Mouse (Mus musculus): ENCODE data around the gene Dusp12. TPM values are rescaled to one million over a fixed set of nuclear protein-coding genes. Genes with fewer than 3 reads are reported as not detected.
A peak's percentile ranks its signal among the peaks of the same experiment; 100 is the strongest.

Dusp12 gene
- 10 to 100 TPM; 17.1 to 23.1 (median 19.1) TPM for total RNA-seq (2022)

DNA sequence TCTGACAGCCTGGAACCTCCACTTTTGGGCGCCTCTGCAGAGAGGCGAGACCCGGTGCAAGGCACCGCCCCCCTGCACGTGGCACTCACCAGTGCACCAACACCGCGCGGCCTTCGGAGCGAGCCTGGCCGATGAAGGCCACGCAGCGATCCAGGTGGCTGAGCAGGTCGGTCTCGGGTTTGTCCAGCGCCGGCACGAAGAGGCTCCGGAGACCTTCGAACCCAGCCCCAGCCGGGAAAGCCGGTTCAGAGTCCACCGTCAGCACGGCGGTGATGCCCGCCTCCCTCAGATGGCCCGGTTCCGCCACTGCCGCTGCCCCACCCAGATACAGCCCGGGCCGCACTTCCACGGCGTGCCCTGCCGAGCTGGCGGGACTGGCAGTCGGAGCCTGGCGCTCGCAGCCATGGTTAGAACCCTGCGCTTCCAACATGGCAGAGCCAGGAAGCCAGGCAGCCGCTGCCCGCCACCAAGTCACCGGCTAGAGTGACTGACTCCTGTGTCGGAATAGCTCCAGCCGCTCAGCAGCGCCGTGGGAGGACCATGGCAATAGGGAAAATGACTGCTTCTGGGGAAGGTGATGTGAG, at the start of gene Dusp12, which contains the start of gene Gm26620:
Gene Dusp12, minus strand, starts transcription at position 563 of the 584 bp plus-strand sequence.
Gene Gm26620, plus strand, starts transcription at position 88 of the 584 bp plus-strand sequence.
- DNase-seq (ENCODE audit: low spot score in 2 of 2): peak; percentile 67 to 88

DNA sequence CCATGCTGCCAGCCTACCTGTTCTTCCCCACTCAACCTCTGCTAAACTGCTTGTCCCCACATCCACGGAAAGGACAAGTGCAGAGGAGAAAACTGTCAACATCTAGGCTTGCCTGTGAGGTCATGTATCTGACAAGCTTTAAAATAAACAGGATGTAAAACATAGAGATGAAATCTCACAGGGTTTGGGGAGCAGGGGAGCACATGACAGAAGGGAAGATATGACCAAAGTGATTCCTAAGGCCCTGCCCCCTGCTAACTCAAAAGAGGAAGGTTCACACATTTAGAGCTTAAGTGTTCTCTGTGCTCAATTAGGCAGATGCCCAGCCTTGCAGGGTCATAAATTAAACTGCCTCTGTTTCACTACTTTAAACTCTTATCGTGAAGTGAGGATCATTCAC, 49.0 kb upstream of the Dusp12 start:
- DNase-seq (ENCODE audit: low spot score in 2 of 2): no peak

DNA sequence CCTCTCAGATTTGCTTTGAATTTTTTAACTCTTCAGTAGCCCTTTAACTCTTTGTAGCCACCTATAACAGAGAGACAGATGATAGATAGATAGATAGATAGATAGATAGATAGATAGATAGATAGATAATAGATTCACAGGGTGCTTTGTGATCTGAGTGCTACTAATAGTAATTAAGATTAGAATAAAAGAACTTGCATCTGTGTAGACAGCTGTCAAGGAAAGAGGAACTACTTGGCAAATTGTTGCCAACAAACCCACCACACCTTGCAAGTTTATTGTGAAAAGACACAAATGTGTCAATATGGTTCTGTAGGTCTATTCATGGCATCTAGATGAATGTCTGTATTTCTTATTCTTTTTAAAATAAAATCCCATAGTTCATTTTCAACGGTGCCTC, 48.6 kb upstream of the Dusp12 start:
- no peak for DNase-seq (ENCODE audit: low spot score in 2 of 2)

DNA sequence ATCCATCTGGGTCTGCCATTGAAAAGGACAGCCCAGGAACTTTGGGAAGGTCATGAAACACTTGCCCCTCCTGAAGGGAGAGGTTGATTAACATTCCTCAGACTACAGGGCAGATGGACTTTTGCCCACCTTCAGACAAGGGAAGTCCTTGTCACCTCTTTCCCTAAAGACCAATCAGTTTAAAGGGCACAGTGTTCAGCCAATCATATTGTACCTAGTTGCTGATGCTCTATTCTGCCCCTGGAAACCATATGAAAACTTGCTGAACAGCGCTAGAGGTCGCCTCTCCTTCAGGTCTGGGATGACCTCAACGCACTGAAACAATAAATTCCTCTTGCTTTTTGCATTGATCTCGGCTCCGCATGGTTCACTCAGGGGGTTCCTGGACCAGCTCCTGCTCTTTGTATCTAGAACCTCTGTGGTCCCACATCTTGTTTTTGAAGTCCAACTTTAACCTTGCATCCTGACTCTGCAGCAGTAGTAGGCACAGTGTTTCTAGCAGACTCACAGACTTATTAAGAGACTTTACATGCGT, 48.1 kb upstream of the Dusp12 start:
- no peak for DNase-seq (ENCODE audit: low spot score in 2 of 2)

DNA sequence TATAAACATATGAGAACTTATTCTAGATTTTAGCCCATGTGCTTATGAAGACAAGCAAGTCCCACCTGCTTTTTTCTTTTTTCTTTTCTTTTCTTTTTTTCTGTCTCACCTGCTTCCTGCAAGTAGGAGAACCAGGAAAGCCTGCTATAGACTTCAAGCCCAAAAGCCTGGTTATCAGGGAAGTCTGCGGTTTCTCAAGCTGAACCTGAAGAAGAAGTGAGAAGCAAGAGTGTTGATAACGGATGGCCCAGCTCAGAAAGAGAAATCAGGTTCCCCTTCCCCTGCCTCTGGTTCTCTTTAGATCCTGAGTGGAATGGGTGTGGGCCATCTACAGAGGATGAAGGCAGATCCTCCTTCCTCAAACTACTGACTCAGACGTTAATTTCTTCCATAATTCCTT, 46.7 kb upstream of the Dusp12 start:
- DNase-seq (ENCODE audit: low spot score in 2 of 2): no peak

DNA sequence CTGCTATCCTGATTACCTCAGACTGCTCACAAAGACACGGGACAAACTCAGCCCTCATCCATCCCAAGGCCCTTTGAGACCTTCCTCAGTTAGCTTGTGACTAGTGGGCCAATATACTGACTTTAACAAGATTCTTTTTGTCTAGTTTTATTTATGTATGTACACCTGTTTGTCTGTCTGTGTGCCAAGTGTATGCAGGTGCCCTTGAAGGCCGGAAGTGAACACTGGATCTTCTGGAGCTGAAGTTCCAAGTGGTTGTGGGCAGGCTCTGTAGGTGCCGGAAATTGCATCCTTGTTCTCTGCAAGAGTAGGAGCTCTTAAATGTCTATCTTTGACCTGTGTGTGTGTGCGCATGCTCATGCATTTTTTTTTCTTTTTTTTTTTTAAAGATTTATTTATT, 43.9 kb upstream of the Dusp12 start:
- DNase-seq (ENCODE audit: low spot score in 2 of 2): no peak

DNA sequence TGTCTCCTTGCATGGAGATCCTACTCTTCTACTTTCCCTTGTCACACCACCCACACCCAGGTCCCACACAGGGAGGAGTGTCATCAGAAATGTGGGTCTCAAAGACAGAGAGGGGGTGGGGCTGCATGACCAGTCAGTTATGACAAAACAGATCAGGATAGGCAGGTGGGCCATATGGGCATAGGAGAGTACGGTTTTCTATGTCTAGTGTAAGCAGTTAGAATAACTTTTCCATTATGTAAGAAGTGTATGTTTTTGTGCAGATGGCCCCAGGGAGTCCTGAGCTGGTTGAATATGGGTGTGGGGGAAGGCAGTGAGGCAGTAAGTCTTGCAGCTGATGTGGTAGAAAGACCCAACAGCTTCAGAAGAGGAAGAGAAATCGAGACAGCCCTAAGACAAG, 43.1 kb upstream of the Dusp12 start:
- DNase-seq (ENCODE audit: low spot score in 2 of 2): no peak

DNA sequence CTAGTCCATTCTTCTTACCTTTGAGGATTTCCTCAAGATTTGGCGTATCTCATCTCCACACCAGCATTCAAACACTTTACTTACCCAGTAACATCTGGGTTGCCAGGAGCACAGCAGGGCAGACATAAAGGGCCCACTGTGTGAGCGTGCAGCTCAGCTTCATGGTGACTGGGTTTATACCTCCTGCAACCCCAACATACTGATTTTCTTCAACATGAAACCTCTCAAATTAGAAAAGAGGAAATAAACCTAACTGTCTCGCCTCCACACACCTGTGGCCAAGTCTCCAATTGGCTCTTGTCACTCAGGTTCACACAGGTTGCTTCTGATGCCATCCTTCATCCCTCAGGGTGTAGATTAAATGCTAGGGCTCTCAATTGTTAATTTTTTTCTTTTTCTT, 42.0 kb upstream of the Dusp12 start, which contains the start of gene Fcrla:
Gene Fcrla, minus strand, starts transcription at position 206 of the 400 bp plus-strand sequence.
- DNase-seq (ENCODE audit: low spot score in 2 of 2): no peak

DNA sequence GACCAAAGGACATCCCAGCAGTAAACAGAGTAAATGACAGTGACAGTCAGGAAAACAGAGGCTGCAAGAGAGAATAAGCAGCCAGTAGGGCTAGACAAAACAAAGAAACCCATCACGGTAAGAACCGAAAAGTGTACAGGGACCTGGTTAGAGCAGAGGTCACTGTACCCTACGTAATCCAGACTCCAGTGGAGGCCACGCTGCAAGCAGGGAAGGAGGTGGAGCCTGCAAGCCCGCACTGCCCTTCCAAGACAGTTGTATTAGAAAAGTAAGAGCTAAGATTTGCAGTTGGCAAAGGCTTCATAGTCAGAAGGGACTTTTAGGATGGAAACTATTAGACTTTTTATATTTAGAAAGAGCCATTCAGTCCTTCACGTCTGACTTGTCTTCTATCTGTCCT, 41.6 kb upstream of the Dusp12 start:
- DNase-seq (ENCODE audit: low spot score in 2 of 2): no peak

DNA sequence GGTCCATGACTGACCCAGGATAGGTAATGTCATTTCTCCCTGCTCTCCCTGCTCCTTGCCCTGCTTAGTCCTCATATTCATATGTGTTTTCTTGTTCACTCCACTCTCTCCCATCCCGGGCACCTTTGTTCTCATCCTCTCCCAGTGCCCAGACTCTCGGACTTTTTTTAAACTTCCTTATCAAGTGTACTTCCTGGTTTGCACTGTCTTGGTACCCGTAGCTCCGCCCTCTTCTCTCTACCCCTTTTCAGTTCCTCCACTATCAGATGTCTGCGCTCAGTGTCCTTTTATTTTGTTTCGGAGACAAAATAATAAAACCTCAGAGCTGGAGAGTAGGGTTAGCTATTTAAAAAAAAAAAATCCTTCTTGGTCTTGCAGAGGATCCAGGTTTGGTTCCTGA, 39.1 kb upstream of the Dusp12 start:
- DNase-seq (ENCODE audit: low spot score in 2 of 2): no peak

DNA sequence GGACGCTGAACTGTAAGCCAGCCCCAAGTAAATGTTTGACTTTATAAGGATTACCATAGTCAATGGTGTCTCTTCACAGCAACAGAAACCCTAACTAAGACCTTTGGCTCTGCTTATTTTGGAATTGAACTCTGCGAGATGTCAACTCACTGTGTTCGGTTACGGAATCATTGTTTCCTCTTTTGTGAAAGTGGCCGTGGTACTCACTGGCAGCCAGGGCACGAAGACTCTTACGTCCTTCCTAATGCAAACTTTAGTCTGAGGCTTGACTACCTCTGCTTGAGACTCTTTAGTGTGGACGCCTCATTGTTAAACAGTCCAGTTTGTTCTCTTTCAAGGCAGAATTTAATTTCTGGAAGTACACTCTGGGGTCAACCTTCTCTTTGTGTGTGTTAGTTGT, 34.0 kb upstream of the Dusp12 start:
- DNase-seq (ENCODE audit: low spot score in 2 of 2): no peak

DNA sequence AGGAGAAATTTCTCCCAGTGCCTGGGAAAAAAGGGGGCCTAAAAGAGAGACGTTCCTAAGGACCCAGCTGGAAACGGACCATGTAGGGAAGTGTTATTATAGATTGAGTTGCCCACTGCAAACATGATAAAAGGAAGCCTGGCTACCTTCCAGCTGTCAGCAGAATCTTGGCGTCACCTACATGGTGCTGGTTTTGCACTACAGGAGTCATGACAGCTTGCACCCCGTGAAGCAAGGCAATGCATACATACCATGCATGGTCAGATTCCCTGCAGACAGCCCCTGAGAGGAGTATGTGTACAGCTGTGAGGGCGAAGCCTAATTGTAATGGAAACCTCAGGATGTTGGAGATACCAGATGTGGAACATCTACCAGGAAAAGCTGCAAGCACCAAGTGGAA, 30.3 kb upstream of the Dusp12 start:
- no peak for DNase-seq (ENCODE audit: low spot score in 2 of 2)

DNA sequence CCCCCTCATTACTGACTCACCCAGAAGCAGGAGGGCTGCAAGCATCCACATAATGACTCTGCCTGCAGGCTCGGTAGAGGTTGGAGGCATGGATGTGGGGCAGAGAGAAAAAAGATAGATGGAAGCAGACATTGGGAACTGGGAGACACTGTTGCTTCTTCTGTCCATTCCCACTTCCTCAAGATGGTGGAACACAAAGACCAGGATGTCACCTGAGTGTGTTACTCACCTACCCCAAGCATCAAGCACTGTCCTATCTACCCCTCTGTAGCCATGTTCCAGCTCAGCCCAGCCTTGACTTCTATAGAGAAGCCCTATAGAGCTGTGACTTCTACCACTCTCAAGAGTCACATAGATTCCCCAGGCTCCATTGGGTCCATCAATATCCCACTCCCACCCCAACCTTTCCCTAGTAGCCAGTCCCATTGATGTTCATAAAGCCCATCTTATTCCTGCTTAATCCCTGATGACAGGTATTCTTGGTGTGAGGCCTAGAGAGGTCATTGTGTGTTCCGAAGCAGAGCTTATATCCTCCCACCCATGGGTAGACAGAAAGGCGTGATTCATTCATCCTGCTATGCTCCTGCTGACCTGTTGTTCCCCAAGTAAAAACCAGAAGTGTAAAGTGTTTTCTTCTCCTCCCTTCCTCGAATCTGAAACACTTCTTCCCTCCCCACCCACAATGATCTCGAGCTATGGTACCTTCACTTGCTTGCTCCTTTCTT, 27.7 kb upstream of the Dusp12 start, which contains the start of gene Fcrlb:
Gene Fcrlb, minus strand, starts transcription at position 51 of the 725 bp plus-strand sequence.
- DNase-seq (ENCODE audit: low spot score in 2 of 2): no peak

DNA sequence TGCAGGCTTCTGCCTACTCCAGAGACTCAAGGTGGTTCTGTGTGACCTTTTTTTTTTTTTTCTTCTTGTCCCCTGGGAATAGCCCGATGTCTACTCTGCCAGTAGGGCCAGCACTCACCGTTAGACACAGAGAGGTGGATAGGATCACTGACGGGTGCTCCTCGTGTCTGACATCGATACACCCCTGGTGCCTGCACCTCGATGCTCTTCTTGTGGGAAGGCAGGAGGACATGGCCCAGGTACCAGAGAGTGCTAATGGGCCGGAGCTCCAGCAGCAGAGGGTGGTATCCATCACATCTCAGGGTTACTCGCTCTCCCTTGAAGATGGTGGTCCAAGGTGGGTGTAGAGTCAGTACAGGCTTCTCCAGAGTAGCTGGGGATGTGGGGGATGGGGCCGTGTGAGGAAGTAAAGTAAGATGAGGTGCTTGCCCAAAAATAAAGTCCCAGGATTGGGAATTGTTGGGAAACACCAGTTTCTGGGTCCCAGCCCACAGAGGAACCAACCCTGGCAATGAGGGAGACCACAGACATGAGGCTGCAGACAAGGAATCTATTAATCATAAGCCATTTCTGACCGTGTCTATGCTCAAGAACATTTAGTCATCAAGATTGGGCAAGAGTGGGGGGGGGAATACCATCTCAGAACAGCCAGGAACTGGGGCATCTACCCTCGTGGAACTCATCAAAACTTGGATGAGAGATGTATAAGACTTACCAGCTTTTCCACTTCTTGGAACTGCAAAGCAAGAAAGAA, 26.7 kb upstream of the Dusp12 start:
- no peak for DNase-seq (ENCODE audit: low spot score in 2 of 2)

DNA sequence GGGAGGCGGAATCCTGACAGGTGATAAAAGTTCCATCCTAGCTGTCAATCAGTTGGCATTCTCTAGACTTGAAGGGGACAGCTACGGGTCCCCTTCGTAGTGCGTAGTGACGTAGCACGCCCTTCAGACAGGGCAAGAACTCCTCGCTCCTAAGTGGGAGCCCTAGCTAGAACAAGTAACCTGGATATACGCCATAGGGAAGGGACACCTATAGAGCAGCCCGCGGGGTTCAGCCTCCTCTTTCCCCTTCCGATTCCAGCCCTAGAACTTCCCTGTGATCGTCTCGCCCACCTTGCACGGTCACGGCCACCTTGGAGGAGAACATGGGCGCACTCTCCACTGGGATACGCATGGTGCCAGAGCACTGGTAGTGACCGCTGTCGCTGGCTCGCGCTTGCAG, 23.0 kb upstream of the Dusp12 start:
- DNase-seq (ENCODE audit: low spot score in 2 of 2): no peak

DNA sequence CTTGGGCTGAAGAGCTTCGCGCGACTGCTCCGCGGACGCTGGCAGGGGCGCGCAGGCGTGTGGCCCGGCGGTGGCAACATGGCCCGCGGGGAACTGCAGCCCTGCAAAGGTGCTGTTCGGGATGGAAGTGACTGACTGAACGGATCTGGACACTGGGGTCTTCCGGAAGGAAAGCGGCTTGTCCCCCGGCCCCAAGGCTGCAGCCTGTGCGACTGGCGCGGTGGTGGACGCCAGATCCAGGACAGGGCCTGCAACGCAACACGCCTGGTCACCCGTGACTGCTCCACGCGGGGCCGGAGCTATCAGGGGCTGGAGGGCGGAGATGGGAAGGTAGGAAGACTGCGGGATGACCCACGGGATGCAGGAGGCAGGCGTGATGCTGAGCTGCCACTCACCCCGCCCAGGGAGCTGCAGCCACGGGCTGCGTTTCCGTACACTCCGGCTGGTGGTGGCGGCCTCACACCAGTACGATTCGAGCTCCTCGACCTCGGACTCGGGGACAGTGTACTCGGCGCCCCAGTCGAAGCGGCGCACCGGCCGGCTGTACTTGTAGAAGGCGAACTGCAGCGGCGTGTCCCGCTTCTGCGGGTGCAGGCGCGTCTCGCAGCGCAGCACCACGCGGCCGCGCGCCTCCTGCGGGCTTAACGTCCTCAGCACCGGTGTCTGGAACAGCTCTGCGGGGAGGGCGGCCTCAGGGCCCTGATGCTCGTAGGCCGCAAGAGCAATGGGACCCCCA, 22.3 kb upstream of the Dusp12 start:
- peak; percentile 24 to 26 for DNase-seq (ENCODE audit: low spot score in 2 of 2)

DNA sequence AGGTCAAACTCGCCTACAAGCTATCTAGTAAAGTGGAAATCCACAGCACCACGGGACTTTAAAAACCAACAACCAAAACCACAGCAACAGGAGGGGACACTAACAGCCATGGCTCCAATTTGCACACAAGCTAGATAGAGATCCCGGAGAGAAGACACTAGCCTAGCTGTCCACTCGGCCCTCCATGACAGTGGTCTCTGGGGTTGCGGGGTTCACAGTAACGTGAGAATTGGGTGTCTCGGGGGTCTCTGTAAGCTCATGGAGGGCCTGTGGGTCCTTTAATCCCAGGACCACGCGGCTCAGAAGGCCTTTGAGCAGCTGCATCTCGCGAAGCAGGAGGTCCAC, 21.7 kb upstream of the Dusp12 start:
- no peak for DNase-seq (ENCODE audit: low spot score in 2 of 2)

DNA sequence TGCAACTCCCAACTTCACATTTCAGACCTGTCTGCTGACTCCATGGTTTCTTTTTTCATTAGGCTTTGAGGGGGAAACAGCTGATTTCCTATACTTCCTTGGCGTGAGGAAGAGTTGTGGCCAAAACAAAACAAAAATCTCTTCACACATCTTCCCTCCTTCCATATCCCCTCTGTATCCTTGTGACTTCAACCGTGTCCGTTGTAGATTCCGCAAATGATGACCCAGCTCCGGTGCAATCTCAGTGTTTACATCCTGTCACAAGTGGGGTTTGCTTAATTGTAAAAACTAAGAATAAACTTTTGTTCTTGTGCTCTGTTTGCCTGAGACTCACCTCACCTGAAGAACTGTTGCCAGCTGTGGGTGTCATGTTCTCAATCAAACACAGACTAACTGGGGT, 18.1 kb upstream of the Dusp12 start:
- DNase-seq (ENCODE audit: low spot score in 2 of 2): no peak

DNA sequence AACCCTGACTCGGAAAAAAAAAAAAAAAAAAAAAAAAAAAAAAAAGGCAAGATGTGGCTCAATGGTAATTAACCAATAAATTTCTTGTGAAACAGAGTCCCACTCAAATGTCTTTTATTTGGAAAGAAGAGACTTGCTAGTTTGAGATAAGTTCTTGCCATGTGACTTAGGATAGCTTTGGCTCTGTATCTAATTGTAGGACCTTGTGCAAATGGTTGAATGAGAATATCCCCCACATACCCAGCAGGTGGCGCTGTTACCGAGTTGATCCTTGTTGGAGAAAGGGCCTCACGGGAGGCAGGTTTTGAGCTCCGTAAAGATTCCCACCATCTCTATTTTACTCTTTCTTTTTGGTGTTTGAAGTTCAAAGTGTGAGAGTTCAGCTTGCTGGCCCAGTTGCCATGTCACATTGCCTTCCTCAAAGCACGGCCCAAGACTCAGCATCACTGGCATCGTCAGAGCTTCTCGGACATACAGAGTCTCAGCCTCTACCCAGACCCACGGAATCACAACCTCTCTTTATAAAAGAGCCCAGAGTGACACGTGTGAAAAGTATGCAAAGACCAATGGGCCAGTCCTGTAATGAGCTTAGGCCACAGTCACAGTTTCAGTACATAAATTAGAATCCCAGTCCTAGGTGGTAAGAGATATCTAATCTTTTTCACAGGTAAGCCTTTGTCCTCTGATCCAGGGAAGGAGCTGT, 16.3 kb upstream of the Dusp12 start:
- peak; percentile 45 to 73 for DNase-seq (ENCODE audit: low spot score in 2 of 2)

DNA sequence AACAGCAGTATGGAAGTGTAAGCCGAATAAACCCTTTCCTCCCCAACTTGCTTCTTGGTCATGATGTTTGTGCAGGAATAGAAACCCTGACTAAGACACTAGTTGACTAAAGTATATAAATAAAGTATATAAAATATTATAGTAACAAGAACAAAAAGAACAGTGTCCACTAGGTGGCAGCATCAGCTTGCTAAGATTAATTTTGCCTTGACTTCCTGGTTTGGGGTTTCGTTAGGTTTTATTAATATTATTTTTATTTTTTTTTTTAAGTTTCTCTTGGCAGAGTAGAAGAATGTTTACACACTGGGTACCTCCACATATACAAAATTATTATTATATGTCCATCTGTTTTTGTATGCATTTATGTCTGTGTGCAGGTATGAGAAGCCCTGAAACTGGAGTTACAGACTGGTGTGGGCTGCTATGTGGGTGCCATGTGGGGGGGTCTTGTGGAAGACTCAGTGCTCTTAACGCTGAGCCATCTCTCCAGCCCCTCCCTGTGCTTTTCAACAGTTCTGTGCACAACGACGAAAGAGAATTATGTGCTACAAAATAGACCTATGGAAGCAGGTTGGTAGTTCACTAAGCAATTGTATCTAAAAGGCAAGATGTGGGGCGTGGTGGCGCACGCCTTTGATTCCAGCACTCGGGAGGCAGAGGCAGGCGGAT, 15.6 kb upstream of the Dusp12 start:
- no peak for DNase-seq (ENCODE audit: low spot score in 2 of 2)

Data from left cerebral cortex, adult 8-10 months (tissue).